Mouse (Mus musculus): ENCODE data around the gene Dctn2. TPM values are rescaled to one million over a fixed set of nuclear protein-coding genes. Genes with fewer than 3 reads are reported as not detected.

Gene Dctn2
- 100 to 1,000 TPM; 116 to 118 TPM for total RNA-seq (2023)

GRCm38 (mm10) chr10:127266112-127267091 is at the start of gene Dctn2:
Gene Dctn2 (plus strand): TSS chr10:127266368.

DNA sequence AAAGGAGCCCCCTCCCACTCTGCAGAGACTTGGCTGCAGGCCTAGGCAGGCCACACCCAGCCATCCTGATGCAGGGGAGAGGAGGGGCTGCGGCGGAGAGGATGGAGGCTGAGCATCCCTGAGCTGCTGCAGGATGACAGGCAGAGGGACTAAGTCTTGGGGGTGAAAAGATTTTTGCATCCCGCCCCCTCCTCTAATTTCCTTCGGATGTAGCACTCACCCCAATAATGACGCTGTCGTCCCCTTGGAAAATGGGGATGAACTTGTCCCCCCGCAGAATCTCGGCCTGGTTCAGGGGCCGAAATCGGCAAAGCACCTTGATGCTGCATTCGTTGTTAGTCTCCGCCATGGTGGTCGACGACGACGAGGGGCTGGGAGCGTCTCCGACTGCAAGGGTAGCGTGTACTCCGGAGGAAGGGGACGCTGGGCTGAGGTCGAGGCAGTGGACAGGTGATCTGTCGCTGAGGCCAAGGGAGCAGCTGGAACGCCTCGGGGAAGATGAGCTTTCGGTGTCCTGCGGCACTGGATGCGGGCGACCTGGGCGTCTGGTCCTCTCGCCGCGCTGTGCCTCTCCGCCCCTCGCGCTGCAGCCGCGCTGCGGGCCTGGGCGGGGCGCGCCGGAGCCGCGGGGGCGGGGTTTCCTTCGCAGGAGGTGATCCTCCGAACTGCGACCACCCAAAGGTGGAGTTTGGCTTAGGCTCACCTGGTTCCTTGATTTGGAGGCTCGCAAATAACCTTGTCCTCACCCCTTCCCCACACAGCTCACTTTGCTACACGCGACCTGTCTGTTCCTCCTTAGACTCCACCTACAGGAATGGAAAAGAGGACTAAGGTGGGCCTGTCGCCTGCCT is 3.4 kb upstream of the Dctn2 start, which contains the start of gene Kif5a:
Kif5a (minus strand) TSS at position 801 of the 851 bp plus-strand sequence.

GRCm38 (mm10) chr10:127288800-127289572 is 22.8 kb downstream of the Dctn2 start, which contains the start of gene Mbd6:
Gene Mbd6 (minus strand): TSS chr10:127289018.

GRCm38 (mm10) chr10:127311476-127312355 is 45.5 kb downstream of the Dctn2 start, which contains the start of gene Mars:
Gene Mars (minus strand): TSS chr10:127311786.

DNA sequence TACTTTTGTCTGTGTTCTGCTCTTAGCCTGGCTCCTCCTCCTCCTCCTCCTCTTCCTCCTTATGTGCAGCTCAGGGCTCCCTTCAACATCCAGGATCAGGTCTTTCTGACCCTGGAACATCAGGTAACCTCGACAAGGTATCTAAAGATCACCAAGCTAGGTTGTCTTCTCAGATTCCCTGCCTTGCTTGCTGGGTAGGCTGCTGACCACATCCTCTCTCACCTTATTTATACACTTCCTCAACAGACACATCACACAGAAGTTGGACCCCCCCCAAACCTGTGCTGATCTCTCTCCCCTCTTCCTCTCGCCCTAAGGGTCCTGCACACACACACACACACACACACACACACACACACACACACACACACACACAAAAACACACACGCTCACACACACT is 55.5 kb downstream of the Dctn2 start, which contains the start of gene Arhgap9:
Arhgap9 (plus strand) TSS at position 344 of the 400 bp plus-strand sequence.

Other genes starting within 250 kb of the Dctn2 start
- gene Tsfm, start 235.5 kb upstream of the Dctn2 start, total RNA-seq (2023) = 10 to 100 TPM; 20.4 to 24.3 TPM
- gene Mettl1, start 225.0 kb upstream of the Dctn2 start, total RNA-seq (2023) = 10 to 100 TPM; 17.7 to 23.5 TPM
- gene Eef1akmt3, start 224.9 kb upstream of the Dctn2 start, total RNA-seq (2023) = under 1 TPM in 1 of 2 experiments, not detected in 1; 0.20 TPM
- gene Cyp27b1, start 218.1 kb upstream of the Dctn2 start, total RNA-seq (2023) = under 1 TPM; 0.49 to 0.74 TPM
- 1 to 10 TPM; 3.4 to 3.8 TPM for gene March9, start 206.2 kb upstream of the Dctn2 start, total RNA-seq (2023)
- gene Cdk4, start 202.8 kb upstream of the Dctn2 start, total RNA-seq (2023) = 100 to 1,000 TPM; 130 to 144 TPM
- 10 to 100 TPM; 18.8 to 26.9 TPM for gene Tspan31, start 196.1 kb upstream of the Dctn2 start, total RNA-seq (2023)
- 100 to 1,000 TPM in 1 of 2 experiments, 10 to 100 TPM in 1; 96.1 to 101 TPM for gene Agap2, start 191.1 kb upstream of the Dctn2 start, total RNA-seq (2023)
- gene Os9, start 145.2 kb upstream of the Dctn2 start, total RNA-seq (2023) = 10 to 100 TPM; 79.7 to 83.4 TPM
- gene B4galnt1, start 101.1 kb upstream of the Dctn2 start, total RNA-seq (2023) = 100 to 1,000 TPM; 434 to 483 TPM
- not detected for gene Slc26a10, start 85.7 kb upstream of the Dctn2 start, total RNA-seq (2023)
- 1 to 10 TPM in 1 of 2 experiments, not detected in 1; 1.1 TPM for gene Arhgef25, start 76.3 kb upstream of the Dctn2 start, total RNA-seq (2023)
- gene Dtx3, start 70.6 kb upstream of the Dctn2 start, total RNA-seq (2023) = 10 to 100 TPM; 53.3 to 57.1 TPM
- gene Pip4k2c, start 54.8 kb upstream of the Dctn2 start, total RNA-seq (2023) = 10 to 100 TPM; 58.1 to 60.8 TPM
- gene Kif5a, start 3.0 kb upstream of the Dctn2 start, total RNA-seq (2023) = under 1 TPM; 0.23 to 0.53 TPM
- 100 to 1,000 TPM; 106 to 117 TPM for gene Mbd6, start 22.6 kb downstream of the Dctn2 start, total RNA-seq (2023)
- gene Mars, start 45.4 kb downstream of the Dctn2 start, total RNA-seq (2023) = 10 to 100 TPM; 48.7 to 68.6 TPM
- gene Arhgap9, start 55.6 kb downstream of the Dctn2 start, total RNA-seq (2023) = 100 to 1,000 TPM; 109 to 140 TPM
- gene Gli1, start 75.6 kb downstream of the Dctn2 start, total RNA-seq (2023) = not detected
- gene Inhbe, start 88.0 kb downstream of the Dctn2 start, total RNA-seq (2023) = not detected
- not detected for gene Inhbc, start 104.1 kb downstream of the Dctn2 start, total RNA-seq (2023)
- 100 to 1,000 TPM; 101 to 123 TPM for gene R3hdm2, start 114.0 kb downstream of the Dctn2 start, total RNA-seq (2023)
- gene Stac3, start 235.3 kb downstream of the Dctn2 start, total RNA-seq (2023) = 10 to 100 TPM in 1 of 2 experiments, 1 to 10 TPM in 1; 5.6 to 15.4 TPM
- gene Ndufa4l2, start 248.6 kb downstream of the Dctn2 start, total RNA-seq (2023) = not detected